Mouse (Mus musculus): ENCODE measurements around the gene Rnf41.

Gene Rnf41

DNA sequence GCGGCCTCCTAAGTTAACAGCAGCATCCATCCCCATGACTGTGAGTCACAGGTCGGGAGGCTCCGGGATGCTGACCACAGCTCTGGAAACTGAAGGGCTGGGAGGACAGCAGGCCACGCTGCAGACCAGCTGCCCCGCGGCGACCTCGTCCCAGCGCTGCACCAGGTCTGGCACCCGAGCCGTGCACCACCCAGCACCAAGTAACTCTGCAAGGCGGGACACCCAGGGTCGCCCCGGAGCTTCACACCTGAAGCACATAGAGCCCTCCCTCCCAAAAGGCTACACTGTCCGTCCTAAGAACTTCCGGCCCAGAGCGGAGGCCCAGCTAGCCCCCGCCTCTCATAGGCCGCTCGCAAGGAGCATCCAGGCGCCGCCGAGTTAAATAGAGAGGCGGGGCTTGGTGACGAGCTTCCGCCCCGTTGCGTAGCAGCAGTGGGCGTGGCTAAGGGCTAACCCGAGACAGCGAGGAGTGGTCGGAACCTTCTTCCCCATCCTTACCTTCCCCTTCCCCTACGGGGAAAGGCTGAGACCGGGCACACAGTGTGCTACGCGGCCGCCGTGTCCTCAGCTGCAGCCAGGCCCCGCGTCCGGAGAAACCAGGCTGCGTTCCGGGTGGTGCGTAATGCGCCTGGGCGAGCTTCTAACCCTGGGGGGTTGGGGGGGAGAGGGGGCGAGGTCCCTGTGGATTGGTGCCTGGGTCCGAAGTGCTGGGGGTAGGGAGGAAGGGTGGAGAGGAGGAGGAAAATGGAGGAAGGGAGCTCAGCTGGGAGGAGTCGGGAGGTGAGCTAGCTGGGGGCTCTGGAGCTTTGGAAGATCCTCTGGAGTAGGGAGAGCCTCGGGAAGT lies at the start of gene Rnf41, which contains the start of gene Nabp2:
Gene Rnf41, plus strand, starts transcription at position 447 of the 844 bp plus-strand sequence.
Gene Nabp2, minus strand, starts transcription at position 282 of the 844 bp plus-strand sequence.
- DNase-seq = peak; percentile 99

DNA sequence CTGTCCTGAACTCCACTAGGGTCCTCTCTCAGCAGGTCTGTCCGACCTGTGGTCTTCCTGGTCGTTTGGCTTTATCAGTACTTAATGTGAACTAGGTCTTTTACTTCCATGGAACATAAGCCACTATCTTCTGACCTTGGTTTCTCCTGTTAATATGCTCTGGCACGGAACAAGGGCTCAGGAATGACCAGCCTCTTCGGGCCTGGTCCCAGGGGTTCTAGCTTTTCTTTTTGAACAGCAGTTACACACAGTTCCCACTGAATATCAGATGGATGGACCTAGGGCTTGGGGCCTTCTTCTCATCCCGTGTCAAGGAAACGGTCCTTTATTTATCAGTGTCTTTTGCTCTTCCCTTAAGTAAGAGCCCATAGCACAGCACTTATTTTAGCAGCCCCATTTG lies 49.6 kb upstream of the Rnf41 start:
- DNase-seq = no peak

DNA sequence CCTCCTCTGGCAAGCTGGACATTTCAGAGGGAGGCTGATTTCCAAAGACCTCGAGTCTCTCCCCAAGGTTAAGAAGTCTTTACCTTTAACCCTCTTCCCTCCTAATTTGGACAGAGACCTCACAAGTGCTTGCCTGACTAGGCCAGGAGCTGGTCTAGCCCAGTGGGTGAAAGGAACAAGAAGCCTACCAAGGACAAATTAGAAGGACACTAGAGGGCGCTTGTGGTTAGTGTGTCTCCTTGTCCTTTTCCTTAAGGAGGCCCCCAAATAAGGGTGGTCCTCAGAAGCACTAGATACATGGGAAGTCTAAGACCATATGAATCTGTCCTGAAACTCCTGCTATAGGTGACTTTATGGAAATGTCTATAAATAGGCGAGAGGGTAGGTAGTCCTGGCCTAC lies 48.9 kb upstream of the Rnf41 start:
- DNase-seq = peak; percentile 57

DNA sequence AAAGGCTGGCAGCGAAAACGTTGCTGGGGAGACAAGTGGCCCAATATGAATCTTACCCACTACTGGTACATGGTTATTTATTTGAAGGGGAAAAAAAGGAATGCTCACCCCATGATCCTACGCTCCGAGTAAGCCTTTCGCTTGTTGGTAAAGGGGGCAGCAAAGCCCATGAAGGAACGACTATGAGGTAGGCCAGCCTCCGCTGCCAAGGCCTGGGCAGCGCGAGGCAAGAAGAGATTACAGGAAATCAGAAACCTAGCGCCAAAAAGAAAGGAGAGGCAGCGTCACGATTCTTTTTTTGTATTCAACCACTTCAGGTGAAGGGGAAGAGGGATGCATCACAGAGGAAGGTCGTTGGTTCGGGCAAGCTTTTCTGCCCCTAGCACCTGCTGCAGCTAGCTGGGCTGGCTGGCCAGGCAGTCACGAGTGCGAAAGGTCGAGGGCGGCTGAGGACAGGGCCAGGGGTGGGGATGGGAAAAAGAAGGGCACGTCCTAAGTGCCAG lies 43.5 kb upstream of the Rnf41 start:
- no peak for DNase-seq

DNA sequence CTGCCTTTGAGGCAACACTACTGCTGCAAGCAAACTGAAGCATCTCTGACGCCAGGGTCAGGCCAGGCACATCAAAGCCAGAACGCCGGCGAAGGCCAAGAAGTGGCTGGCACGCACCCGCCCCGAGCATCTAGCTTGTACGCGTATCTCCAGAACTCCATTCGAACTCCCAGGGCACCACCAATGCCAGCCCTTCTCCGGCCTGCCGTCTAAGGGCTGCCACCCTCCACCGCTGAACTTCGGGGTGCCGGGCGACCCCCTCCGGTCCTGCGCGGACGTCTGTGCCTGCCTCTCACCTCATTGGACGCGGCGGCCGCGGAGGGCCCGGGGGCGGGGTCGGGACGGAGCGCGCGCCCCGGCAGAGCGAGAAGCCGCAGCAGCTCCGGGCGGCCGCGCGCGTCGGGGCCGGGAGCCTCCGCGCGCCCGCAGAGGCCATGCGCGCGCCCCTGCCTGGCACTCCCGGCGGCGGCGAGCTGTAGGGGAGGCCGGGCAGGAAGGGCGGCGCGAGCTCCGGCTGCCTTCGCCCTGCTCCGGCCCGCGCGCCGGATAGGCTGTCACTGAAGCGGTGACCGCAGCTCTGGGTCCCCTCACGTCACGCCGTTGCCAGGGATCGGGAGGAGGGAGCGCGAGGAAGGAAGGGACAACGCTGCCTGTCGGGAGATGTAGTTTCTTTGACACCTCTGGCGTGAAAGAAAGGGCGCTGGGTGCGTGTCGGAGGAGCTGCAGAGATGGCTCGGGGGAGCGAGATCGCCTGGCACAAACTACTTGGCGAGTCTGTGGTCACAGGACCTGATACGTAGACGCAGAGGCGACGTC lies 42.8 kb upstream of the Rnf41 start, which contains the start of gene Coq10a:
Gene Coq10a, minus strand, starts transcription at position 596 of the 816 bp plus-strand sequence.
- peak; percentile 94 for DNase-seq

DNA sequence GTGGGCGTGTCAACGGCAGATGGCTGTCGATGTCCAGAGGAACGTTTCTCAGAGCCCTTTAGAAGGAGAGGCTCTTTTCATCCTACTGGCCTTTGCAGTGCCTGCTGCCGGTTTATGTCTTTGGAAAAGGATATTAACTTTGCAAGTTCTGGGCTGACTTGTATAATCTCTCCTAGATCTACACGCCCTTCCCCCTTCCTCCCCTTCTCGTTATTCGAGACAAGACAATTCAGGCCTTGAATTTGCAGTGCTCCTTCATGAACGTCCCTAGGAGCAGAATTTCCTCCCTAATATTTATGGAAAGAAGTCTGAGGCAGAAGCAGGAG lies 42.3 kb upstream of the Rnf41 start:
- DNase-seq = no peak

DNA sequence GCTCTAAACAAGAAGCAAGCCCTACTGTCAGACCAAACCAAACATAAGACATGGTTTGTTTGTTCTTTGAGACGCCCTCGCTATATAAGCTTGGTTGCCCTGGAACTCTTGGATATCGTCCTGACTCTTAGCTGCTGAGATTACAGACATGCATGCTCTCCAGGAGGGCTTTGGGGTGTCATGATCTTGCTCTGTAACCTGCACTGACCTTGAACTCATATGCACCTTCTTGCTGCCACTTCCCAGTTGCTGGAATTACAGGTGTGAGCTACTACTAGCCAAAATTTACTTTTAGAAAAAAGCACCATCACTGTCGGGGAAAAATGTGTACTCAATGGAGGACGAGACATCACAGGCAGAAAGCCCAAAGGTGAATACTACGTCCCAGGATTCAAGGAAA lies 41.9 kb upstream of the Rnf41 start:
- DNase-seq = no peak

DNA sequence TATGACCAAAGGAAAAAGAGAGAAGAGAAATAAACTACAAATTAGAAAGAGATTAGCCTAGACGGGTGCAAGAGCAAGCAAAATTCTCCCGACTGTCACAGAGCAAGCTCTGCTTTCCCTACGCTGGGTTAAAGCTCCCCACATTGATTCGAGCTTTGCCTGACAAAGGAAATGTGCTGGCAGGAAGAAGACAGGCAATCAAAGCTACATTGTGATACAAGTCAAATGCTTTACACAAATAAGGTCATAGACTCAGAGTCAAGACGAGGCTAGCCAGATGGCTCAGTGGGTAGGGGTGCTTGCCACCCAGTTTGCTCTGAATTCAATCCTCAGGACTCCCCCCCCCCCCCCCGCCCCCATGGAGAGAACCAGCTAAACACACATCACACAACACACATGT lies 41.4 kb upstream of the Rnf41 start:
- no peak for DNase-seq

DNA sequence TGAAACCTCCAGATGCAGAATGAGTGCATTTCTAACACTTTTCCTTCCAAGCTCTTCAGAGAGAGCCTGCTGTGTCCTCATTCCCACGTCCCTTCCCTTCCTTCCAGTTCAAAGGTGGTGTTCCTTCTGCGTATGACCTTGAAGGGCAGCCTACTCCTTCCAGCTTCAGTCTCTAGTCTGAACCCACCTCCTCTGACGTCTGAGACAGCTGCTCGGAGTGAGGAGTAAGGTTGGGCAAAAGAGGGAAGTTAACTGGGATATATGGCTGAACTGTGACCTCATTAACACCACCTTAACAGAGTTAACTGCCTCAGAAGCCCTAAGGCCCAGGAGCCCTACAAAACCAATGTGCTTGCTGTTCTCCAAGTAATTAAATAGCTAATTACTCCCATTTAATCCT lies 40.9 kb upstream of the Rnf41 start:
- no peak for DNase-seq

DNA sequence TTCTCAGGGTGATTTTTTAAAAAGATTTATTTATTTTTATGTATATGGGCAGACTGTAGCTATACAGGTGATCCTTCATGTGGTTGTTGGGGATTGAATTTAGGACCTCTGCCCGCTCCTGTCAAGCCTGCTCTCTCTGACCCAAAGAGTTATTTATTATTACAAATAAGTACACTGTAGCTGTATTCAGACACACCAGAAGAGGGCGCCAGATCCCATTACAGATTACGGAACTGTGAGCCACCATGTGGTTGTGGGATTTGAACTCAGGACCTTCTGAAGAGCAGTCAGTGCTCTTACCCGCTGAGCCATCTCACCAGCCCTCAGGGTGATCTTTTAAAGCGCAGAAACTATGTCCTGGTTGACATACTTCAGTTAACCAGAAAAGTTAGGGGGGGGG lies 39.3 kb upstream of the Rnf41 start:
- no peak for DNase-seq

DNA sequence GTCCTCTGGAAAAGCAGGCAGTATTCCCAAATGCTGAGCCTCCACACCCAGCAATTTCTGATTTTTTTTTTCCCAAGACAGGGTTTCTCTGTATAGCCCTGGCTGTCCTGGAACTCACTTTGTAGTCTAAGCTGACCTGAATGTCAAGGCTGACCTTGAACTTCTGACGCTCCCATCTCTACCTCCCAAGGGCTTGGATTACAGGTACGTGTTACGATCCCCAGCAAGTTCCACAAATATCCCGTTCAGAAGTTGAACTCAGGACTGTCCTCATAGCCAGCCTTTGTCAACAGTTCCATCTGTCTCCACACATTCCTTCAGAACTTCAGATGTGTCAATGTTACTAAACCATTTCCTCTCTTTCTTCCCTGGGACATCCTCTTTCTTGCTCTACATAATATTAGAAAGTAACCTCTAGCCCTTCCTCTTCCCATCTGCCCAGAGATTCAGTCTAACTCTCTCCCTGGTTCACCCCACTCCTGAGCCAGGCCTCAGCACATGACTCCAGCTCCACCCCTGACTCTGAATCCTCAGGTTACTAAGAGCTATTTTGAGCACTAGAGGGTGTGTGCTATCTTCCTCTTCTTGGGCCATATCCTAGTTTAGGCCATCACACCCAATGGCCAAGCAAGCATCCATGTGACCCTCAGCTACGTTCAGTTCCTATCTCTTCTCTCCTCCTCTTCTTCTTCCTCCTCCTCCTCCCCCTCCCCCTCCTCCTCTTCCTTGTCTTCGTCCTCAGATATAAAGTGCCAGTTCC lies 38.3 kb upstream of the Rnf41 start:
- DNase-seq = no peak

DNA sequence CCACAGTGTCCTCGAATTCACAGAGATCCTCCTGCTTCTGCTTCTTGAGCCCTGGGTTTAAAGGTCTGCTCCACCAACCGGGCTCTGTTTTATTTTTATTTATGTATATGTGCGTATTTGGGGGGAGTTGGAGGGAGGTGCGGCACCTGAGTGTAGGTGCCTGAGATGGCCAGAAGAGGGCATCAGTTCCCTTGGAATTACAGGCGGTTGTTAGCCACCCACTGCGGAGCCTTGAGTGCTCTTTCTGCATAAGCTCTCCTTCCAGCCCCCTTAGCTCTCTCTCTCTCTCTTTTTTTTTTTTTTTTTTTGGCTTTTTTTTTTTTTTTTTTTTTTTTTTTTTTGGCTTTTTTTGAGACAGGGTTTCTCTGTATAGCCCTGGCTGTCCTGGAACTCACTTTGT lies 37.1 kb upstream of the Rnf41 start:
- no peak for DNase-seq

DNA sequence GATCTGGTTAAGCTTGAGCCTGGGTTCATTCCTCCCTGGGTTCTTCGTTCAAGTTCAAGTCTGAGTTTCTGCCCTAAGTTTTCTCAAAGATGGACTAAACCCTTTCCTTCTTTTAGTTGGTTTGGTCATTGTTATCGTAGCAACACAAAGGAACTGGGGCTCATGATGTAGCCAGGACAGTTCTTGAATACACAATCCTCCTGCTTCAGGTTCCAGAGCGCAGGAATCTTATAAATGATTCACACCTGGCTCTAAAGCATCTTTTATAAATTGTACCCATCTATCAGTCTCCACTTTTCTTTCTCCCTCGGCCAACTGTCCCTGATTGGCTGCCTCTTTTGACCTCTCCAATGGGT lies 35.4 kb upstream of the Rnf41 start:
- no peak for DNase-seq

DNA sequence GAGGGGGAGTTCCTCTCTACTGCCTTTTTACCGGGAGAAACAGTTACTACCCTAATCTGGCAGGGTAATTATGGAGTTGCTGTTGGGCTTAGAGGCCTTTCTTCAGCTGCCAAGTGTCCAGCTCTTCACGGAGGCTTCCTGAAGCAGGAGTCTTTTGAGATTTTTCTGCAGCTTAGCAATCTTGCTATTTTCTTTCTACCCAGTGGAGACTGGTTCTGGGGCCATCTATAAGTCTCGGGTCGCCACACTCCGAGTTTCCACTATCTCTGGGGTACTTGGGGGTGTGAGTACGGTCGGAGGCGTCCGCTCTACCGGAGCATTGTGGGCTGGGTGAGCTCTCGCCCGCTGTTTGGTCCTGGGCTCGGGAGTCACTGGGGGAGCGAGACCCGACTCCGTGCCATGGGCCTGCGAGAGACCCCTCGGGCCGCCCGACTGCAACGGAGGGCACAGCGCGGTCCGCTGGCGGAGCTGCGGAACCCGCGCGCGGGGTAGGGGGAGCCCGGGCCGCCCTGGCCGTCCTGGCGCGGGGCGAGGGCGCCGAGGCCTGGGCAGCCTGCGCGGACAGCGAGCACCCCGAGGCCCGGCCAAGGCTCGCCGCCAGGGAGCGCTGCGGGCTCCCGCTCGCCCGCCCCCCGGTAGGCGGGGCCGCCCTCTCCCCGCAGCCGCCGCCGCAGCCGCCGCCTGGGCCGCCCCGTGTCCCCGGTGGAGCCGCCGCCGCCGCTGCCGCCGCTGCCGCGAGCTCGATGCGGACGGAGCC lies 34.8 kb upstream of the Rnf41 start, which contains the start of gene Ankrd52:
Gene Ankrd52, plus strand, starts transcription at position 661 of the 757 bp plus-strand sequence.
- peak; percentile 94 for DNase-seq

DNA sequence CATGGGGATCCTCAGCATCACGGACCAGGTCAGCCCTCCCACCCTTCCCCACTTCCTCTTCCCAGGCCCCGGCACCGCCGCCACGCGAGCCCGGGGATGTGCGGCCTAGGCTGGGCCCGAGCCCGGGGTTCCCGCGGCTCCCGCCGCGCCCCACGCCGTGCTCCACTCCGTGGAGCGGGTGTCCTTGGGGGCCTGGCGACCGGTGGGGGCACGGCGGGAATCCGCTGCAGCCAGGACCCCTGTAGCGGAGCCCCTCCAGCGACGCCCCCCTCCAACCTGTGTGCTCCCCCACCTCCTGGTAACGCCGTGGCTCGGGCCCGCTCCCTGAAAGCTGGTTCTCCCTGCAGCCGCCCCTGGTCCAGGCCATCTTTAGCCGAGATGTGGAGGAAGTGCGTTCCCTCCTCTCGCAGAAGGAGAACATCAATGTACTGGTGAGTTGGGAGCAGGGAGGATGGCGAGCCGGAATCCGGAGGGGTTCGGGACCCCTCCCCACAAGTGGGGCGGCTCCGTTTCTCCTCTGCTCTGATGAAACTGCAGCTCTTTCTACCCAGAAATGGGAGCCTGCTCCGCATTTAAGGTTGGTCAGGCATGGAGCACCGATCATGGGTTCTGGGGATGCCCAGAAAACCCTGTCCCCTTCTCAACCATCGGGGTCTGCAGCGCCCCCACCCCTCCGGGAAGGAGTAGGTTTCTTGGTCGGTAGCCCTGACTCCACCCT lies 34.1 kb upstream of the Rnf41 start:
- DNase-seq = peak; percentile 70

DNA sequence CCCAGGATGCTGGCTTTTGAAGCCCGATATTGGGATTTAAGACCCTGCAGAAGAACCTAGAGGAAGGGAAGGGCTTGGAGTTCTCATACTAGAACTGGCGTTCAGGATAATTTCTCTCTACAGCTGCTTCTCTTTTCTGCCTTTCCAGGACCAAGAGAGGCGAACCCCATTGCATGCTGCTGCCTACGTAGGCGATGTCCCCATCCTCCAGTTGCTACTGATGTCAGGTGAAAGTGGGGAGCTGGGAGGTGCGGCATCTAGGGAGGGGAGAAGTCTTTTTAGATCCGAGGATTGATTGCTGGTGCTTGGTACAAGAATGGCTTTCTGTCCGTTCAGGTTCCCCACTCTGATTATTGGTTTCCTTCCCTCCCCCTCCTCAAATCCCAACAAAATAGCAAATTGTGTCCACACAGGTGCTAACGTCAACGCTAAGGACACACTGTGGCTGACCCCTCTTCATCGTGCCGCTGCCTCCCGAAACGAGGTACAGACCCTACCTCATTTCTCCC lies 33.5 kb upstream of the Rnf41 start:
- no peak for DNase-seq

DNA sequence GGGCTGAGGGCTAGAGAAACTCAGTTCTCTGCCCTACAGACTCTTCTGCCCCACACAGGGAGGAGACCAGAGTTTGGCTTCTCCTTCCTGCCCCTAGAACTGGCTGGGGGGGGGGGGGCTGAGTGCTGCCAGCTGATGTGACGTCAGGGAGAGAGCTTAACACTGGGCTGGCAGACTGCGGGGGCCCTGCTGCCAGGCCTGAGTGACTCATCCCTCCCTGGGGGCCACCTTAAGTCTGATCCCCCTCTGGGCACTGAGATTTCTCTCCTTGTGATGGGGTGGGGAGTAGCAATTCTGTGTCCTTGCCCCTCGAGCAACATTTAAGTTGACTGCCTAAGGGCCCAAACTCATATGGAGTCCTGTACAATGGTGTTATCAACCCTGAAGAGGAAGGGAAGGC lies 33.0 kb upstream of the Rnf41 start:
- peak; percentile 3 for DNase-seq

DNA sequence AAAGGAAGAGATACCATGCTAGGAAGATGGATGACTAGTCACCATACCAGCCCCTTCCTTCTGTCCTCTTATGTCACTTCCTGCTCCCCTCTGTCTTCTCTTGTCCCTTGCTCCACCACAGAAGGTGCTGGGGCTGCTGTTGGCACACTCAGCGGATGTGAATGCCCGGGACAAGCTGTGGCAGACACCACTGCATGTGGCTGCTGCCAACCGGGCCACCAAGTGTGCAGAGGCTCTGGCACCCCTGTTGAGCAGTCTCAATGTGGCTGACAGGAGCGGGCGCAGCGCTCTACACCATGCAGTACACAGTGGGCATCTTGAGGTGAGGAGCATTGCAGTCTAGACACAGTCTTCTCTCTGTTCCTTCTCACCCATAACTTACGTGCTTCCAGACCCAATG lies 32.2 kb upstream of the Rnf41 start:
- DNase-seq = no peak

DNA sequence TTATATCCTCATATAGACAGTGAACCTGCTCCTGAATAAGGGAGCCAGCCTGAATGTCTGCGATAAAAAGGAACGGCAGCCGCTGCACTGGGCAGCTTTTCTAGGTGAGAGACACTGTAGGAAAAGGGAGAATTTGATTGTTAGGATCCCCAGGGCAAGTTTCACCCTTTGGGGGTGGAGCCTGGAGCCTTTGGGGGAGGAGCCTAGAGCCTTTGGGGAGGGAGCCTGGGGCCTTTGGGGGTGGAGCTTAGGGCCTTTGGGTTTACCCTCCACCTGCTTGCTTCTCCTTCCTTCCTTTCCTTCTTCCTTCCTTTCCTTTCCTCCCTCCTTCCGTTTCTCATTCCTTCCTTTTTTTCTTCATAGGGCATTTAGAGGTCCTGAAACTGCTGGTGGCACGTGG lies 30.9 kb upstream of the Rnf41 start:
- peak; percentile 52 for DNase-seq

DNA sequence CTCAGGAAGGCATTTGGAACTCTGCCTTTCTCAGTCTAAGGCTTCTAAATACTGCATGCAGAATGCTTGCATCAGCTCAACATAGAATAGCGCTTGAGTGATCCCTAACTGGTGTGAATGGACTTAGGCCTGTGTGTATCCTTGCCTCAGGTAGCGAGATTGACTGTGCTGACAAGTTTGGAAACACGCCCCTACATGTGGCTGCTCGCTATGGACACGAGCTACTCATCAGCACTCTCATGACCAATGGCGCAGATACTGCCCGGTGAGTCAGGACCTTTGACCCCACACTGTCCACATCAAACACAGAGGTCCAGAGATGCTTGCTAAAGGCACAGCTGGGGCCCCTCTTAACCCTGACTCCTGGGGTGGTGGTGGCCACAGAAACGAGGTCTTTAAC lies 29.0 kb upstream of the Rnf41 start:
- DNase-seq = no peak

DNA sequence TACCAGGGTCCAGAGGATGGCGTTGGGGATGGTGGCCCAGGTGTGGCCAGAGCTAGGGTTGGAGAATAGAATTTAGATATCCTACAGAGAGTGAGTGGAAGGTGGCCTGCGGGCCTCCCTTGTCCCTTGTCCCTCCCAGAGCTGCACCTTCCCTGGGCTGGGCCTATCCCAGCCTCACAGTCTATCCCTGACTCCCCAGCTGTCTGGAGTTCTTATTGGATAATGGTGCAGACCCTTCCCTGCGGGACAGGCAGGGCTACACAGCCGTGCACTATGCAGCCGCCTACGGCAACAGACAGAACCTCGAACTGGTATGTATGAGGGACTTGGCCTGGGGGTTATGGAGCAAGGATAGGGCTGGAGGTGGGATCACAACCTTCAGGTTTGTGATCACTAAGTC lies 25.6 kb upstream of the Rnf41 start:
- no peak for DNase-seq
